Mouse (Mus musculus): ENCODE data around the gene Clint1.

Clint1 gene

GRCm38 (mm10) chr11:45851516-45852123 lies at the start of gene Clint1:
TSS of gene Clint1 (plus strand) at chr11:45852051.
- no peak for DNase-seq (ENCODE audit: extremely low read depth, low read depth, low spot score)

GRCm38 (mm10) chr11:45804068-45804467 lies 47.8 kb upstream of the Clint1 start:
- DNase-seq (ENCODE audit: extremely low read depth, low read depth, low spot score), result no peak

- peak; percentile 80 for DNase-seq (ENCODE audit: extremely low read depth, low read depth, low spot score)
These were observed 46.5 kb upstream of the Clint1 start for GRCm38 (mm10) chr11:45805312-45805772.

GRCm38 (mm10) chr11:45805810-45806209 lies 46.0 kb upstream of the Clint1 start:
- DNase-seq (ENCODE audit: extremely low read depth, low read depth, low spot score), result no peak

GRCm38 (mm10) chr11:45806264-45806663 lies 45.6 kb upstream of the Clint1 start:
- no peak for DNase-seq (ENCODE audit: extremely low read depth, low read depth, low spot score)

- DNase-seq (ENCODE audit: extremely low read depth, low read depth, low spot score), result no peak
These were observed 45.0 kb upstream of the Clint1 start for GRCm38 (mm10) chr11:45806809-45807208.

GRCm38 (mm10) chr11:45807820-45808219 lies 44.0 kb upstream of the Clint1 start:
- no peak for DNase-seq (ENCODE audit: extremely low read depth, low read depth, low spot score)

GRCm38 (mm10) chr11:45809424-45809823 lies 42.4 kb upstream of the Clint1 start:
- no peak for DNase-seq (ENCODE audit: extremely low read depth, low read depth, low spot score)

- no peak for DNase-seq (ENCODE audit: extremely low read depth, low read depth, low spot score)
These were observed 41.8 kb upstream of the Clint1 start for GRCm38 (mm10) chr11:45810056-45810455.

- no peak for DNase-seq (ENCODE audit: extremely low read depth, low read depth, low spot score)
These were observed 41.0 kb upstream of the Clint1 start for GRCm38 (mm10) chr11:45810805-45811204.

- DNase-seq (ENCODE audit: extremely low read depth, low read depth, low spot score), result no peak
These were observed 36.2 kb upstream of the Clint1 start for GRCm38 (mm10) chr11:45815603-45816002.

- DNase-seq (ENCODE audit: extremely low read depth, low read depth, low spot score), result peak; percentile 86
These were observed 35.1 kb upstream of the Clint1 start for GRCm38 (mm10) chr11:45816712-45817111.

GRCm38 (mm10) chr11:45817996-45818395 lies 33.9 kb upstream of the Clint1 start:
- peak; percentile 98 for DNase-seq (ENCODE audit: extremely low read depth, low read depth, low spot score)

GRCm38 (mm10) chr11:45820930-45821329 lies 30.9 kb upstream of the Clint1 start:
- DNase-seq (ENCODE audit: extremely low read depth, low read depth, low spot score), result no peak

- DNase-seq (ENCODE audit: extremely low read depth, low read depth, low spot score), result no peak
These were observed 21.7 kb upstream of the Clint1 start for GRCm38 (mm10) chr11:45830112-45830511.

- DNase-seq (ENCODE audit: extremely low read depth, low read depth, low spot score), result no peak
These were observed 21.0 kb upstream of the Clint1 start for GRCm38 (mm10) chr11:45830743-45831310.

GRCm38 (mm10) chr11:45831476-45832143 lies 20.2 kb upstream of the Clint1 start:
- DNase-seq (ENCODE audit: extremely low read depth, low read depth, low spot score), result no peak

GRCm38 (mm10) chr11:45835625-45836255 lies 16.1 kb upstream of the Clint1 start:
- no peak for DNase-seq (ENCODE audit: extremely low read depth, low read depth, low spot score)

GRCm38 (mm10) chr11:45837257-45837817 lies 14.5 kb upstream of the Clint1 start:
- no peak for DNase-seq (ENCODE audit: extremely low read depth, low read depth, low spot score)

- DNase-seq (ENCODE audit: extremely low read depth, low read depth, low spot score), result no peak
These were observed 13.4 kb upstream of the Clint1 start for GRCm38 (mm10) chr11:45838450-45838849.

GRCm38 (mm10) chr11:45840332-45840731 lies 11.5 kb upstream of the Clint1 start:
- no peak for DNase-seq (ENCODE audit: extremely low read depth, low read depth, low spot score)
